Mouse (Mus musculus) hindbrain, embryonic 13.5 days (tissue): ENCODE data around the gene Hist1h1a. TPM values are rescaled to one million over a fixed set of nuclear protein-coding genes. Genes with fewer than 3 reads are reported as not detected.
A peak's percentile ranks its signal among the peaks of the same experiment; 100 is the strongest.
"Not testable (repeated sequence)": the region's sequence is repeated elsewhere in the genome, so short reads cannot be mapped to it uniquely, and the experiment has no call there.

Experiments used
- ATAC-seq: fragments of 200-750 bp; cut with Nextera tagmentation; 2 replicates; pipeline ENCODE4 v1.8.0; 2017; ENCODE audit warnings: moderate TSS enrichment; ENCODE audit not compliant: low FRiP score
- H3K27ac ChIP-seq: fragments of 300-500 bp; sonication (generic); 2 replicates; pipeline ENCODE4 v1.5.1; 2015; ENCODE audit warnings: inconsistent platforms, mild to moderate bottlenecking, moderate library complexity
- H3K27me3 ChIP-seq: fragments of 300-500 bp; sonication (generic); 2 replicates; pipeline ENCODE4 v1.6.1; 2015; ENCODE audit warnings: mild to moderate bottlenecking, inconsistent platforms
- H3K36me3 ChIP-seq: fragments of 300-500 bp; sonication (generic); 2 replicates; pipeline ENCODE4 v1.6.1; 2015; ENCODE audit warnings: mild to moderate bottlenecking, inconsistent platforms
- H3K4me1 ChIP-seq: fragments of 300-500 bp; sonication (generic); replicated peaks from 2 replicates; pipeline ENCODE4 v1.6.1; 2015; ENCODE audit warnings: inconsistent platforms
- H3K4me2 ChIP-seq: fragments of 300-500 bp; sonication (generic); 2 replicates; pipeline ENCODE4 v1.6.1; 2015; ENCODE audit warnings: inconsistent platforms, mild to moderate bottlenecking, moderate library complexity
- H3K4me3 ChIP-seq: fragments of 300-500 bp; sonication (generic); 2 replicates; pipeline ENCODE4 v1.5.1; 2015; ENCODE audit warnings: mild to moderate bottlenecking, inconsistent platforms
- H3K9ac ChIP-seq: fragments of 300-500 bp; sonication (generic); 2 replicates; pipeline ENCODE4 v1.6.1; 2015; ENCODE audit warnings: mild to moderate bottlenecking, inconsistent platforms
- H3K9me3 ChIP-seq: fragments of 300-500 bp; sonication (generic); 2 replicates; pipeline ENCODE4 v1.6.1; 2016; ENCODE audit warnings: inconsistent platforms
- WGBS: fragments of 180-500 bp; shearing (Covaris S2); methylation state at CpG from one replicate; pipeline ENCODE4 v1.1.7; 2015; 5-methylcytosine and 5-hydroxymethylcytosine counted together
- polyA plus RNA-seq: library from polyadenylated mRNA; unstranded; fragments of >200 nt; fragmentation: Nextera tagmentation; extraction: Ambion mirVana; gene quantifications from 2 replicates; pipeline ENCODE4 v1.2.1, GENCODE M21; 2015

Gene Hist1h1a
- polyA plus RNA-seq, 1 experiment from 2014 or later, result 1.2 TPM

DNA sequence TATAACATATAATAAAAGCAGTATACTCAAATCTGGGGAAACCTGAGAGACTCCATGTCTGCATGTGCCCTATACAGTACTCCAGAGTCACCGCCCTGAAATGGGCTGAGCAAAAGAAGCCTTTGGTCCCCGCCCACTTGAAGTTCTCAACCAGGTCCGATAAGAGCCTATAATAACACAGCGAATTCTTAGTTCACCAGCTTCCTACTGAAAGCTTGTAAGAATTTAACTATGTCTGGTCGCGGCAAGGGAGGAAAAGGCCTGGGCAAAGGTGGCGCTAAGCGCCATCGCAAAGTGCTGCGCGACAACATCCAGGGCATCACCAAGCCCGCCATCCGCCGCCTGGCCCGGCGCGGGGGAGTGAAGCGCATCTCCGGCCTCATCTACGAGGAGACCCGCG, 6.7 kb upstream of the Hist1h1a start, which contains the start of gene Hist1h4b:
Gene Hist1h4b, plus strand, starts transcription at position 224 of the 400 bp plus-strand sequence.
- H3K27ac ChIP-seq, result peak within 1 kb of the TSS; percentile 87
- H3K9ac ChIP-seq, result peak within 1 kb of the TSS; percentile 69
- no peaks in the 10 kb centered on the region for H3K9me3 ChIP-seq
- WGBS, result 0% methylated on average over 19 of the region's 22 CpGs
- H3K4me1 ChIP-seq, result peaks cover 22% of the 10 kb centered on the region
- peak within 1 kb of the TSS; percentile 39 for H3K4me3 ChIP-seq
- H3K36me3 ChIP-seq, result no peaks in the 10 kb centered on the region
- H3K27me3 ChIP-seq, result no peaks in the 10 kb centered on the region
- H3K4me2 ChIP-seq, result peak within 1 kb of the TSS; percentile 66
- peak; percentile 74 for ATAC-seq

DNA sequence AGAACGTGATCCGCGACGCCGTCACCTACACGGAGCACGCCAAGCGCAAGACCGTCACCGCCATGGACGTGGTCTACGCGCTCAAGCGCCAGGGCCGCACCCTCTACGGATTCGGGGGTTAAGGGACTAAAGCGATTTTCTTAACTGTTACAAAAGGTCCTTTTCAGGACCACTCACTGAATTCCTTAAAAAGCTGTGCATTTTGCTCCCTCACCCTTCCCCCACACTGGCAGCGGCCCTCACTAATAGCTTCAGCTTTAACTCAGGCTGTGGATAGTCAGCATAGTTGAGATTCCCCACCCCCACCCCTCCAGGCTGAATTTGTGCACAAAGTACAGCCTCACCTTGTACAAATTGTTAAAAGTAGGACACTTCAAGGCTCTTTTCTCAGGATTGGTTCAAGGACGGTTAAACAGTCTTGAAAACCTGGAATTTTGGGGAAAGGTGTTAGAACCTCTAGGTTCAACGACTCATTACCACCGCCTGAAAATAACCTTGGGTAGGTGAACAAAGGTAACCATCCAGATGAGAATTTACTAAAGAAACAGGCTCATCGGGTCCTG, 6.2 kb upstream of the Hist1h1a start:
- H3K9me3 ChIP-seq, result no peaks in the 10 kb centered on the region
- peaks cover 23% of the 10 kb centered on the region for H3K4me1 ChIP-seq
- under 1% methylated on average over 21 of the region's 23 CpGs for WGBS
- peak overlapping the region; percentile 66 for H3K4me2 ChIP-seq
- H3K9ac ChIP-seq, result peak overlapping the region; percentile 69
- H3K27me3 ChIP-seq, result no peaks in the 10 kb centered on the region
- H3K4me3 ChIP-seq, result peak overlapping the region; percentile 39
- no peaks in the 10 kb centered on the region for H3K36me3 ChIP-seq
- ATAC-seq, result peak; percentile 25
- peak overlapping the region; percentile 87 for H3K27ac ChIP-seq

DNA sequence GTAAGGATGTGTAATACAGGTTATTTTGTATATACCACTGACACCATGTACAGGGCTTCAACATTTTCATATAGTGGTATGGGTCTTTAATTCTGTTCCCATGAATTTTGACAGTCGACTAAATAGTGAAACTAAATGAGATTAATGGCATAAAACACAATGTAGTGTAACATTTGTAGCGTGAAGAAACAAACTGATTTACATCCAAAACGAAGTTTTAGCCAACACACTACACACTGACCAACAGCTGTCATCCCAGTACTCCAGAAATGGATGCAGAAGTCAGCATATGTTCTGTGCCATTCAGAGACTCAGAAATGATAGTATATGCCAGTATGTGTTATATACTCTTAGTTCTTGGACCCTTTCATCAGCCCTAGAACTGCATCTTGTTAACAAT, 5.5 kb upstream of the Hist1h1a start:
- Histone ChIP-seq H3K9me3 (no peaks in the 10 kb centered on the region), H3K4me3 (no peak overlapping the region), H3K27me3 (no peaks in the 10 kb centered on the region), H3K4me1 (peaks cover 20% of the 10 kb centered on the region), H3K36me3 (no peaks in the 10 kb centered on the region), H3K27ac (no peak overlapping the region), H3K9ac (no peak overlapping the region), H3K4me2 (no peak overlapping the region)
- ATAC-seq, result no peak
- 46% methylated on average over 3 of the region's 3 CpGs for WGBS

DNA sequence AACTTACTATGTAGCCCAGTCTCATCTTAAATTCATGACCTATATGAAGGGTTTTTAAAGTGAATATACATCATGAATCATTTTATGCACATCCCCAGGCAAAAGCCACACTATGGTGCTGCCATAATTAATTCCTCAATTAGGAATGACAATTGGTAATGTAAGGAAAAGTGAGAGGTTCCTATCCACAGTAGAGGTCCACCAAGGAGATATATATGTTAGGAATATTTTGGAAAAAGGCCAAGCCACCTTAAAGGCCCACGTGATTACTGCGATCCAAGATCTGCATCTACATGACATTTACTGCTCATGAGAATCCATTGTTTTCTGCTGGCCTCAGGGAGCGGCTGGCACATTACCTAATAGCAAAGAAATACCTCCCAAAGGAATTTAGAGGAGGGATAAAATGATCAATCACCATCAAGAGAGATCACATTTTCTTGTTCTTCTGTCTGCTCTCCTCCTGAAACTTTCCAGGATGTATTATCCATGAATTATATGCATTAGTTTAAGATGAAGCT, 4.2 kb upstream of the Hist1h1a start:
- 60% methylated on average over 3 of the region's 3 CpGs for WGBS

GRCm38 (mm10) chr13:23759916-23760239, 3.6 kb upstream of the Hist1h1a start:
- Histone ChIP-seq H3K36me3 (no peaks in the 10 kb centered on the region), H3K27ac (no peak overlapping the region; the same call in 1 of the 2 replicates), H3K27me3 (no peaks in the 10 kb centered on the region), H3K9me3 (no peaks in the 10 kb centered on the region), H3K4me2 (peak overlapping the region; percentile 94), H3K9ac (no peak overlapping the region), H3K4me1 (peaks cover 33% of the 10 kb centered on the region), H3K4me3 (peak overlapping the region; percentile 53; the same call in 1 of the 2 replicates)
- ATAC-seq, result no peak
- 67% methylated on average over 1 of the region's 1 CpGs for WGBS

More for the DNA sequence above, 4.2 kb upstream of the Hist1h1a start:
- H3K4me3 ChIP-seq, result no peak overlapping the region
- H3K4me1 ChIP-seq, result peaks cover 31% of the 10 kb centered on the region
- H3K36me3 ChIP-seq, result no peaks in the 10 kb centered on the region
- H3K4me2 ChIP-seq, result no peak overlapping the region
- no peak for ATAC-seq
- no peak overlapping the region for H3K9ac ChIP-seq
- no peaks in the 10 kb centered on the region for H3K9me3 ChIP-seq
- H3K27ac ChIP-seq, result no peak overlapping the region
- no peaks in the 10 kb centered on the region for H3K27me3 ChIP-seq

DNA sequence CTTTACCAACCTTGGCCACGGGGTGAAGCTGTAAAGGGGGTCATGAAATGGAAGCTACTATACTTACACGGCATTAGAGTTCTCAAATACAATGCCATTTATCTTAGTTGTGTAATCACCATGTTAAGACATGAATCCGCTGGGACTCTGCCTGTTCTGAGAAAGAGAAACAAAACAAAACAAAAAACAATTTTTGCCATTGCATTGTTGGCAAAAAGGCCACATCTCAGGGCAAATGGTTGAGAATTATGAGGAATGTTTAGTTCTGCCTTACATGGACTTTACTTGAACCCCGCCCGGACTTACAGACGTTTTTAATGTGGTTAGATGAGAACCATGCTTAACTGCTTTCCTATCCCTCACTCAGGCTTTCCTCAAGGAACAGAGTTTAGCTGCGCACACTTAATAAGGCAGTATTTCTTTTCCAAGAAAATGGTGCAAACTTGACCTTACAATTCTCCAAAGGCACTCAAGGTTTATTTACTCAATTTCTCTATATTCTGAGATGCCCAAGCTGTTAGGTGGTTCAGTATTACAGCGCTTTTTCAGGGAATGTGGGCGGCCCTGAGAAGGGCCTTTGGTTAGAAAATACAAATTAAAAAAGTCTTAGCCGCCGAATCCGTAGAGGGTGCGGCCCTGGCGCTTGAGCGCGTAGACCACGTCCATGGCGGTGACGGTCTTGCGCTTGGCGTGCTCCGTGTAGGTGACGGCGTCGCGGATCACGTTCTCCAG, 3.1 kb upstream of the Hist1h1a start:
- peaks cover 33% of the 10 kb centered on the region for H3K4me1 ChIP-seq
- H3K9ac ChIP-seq, result peak overlapping the region; percentile 71
- peak; percentile 33; the same call in 1 of the 2 replicates for ATAC-seq
- peak overlapping the region; percentile 89 for H3K27ac ChIP-seq
- no peaks in the 10 kb centered on the region for H3K9me3 ChIP-seq
- no peaks in the 10 kb centered on the region for H3K36me3 ChIP-seq
- H3K4me2 ChIP-seq, result peak overlapping the region; percentile 94
- WGBS, result 2% methylated on average over 22 of the region's 27 CpGs
- peak overlapping the region; percentile 53 for H3K4me3 ChIP-seq
- H3K27me3 ChIP-seq, result no peaks in the 10 kb centered on the region

GRCm38 (mm10) chr13:23760972-23761864, 2.2 kb upstream of the Hist1h1a start, which contains the start of gene Hist1h4a:
Gene Hist1h4a, minus strand, starts transcription at chr13:23761230.
- ATAC-seq, result peak; percentile 84
- WGBS, result 0% methylated on average over 69 of the region's 72 CpGs

GRCm38 (mm10) chr13:23761871-23762821, 1.3 kb upstream of the Hist1h1a start, which contains the start of gene Hist1h3a:
Gene Hist1h3a, minus strand, starts transcription at chr13:23762386.
- H3K4me2 ChIP-seq, result peak within 1 kb of the TSS; percentile 94
- H3K9ac ChIP-seq, result peak within 1 kb of the TSS; percentile 62
- not testable (repeated sequence) for H3K9me3 ChIP-seq, H3K36me3 ChIP-seq, H3K27me3 ChIP-seq
- peak within 1 kb of the TSS; percentile 53 for H3K4me3 ChIP-seq
- H3K27ac ChIP-seq, result peak within 1 kb of the TSS; percentile 89
- under 1% methylated on average over 27 of the region's 52 CpGs for WGBS
- peaks cover 33% of the 10 kb centered on the region for H3K4me1 ChIP-seq
- peak; percentile 76 for ATAC-seq

More at GRCm38 (mm10) chr13:23760972-23761864, 2.2 kb upstream of the Hist1h1a start, which contains the start of gene Hist1h4a:
- peak within 1 kb of the TSS; percentile 53 for H3K4me3 ChIP-seq
- no peaks in the 10 kb centered on the region for H3K36me3 ChIP-seq
- peak within 1 kb of the TSS; percentile 94 for H3K4me2 ChIP-seq
- H3K9ac ChIP-seq, result peak within 1 kb of the TSS; percentile 71
- peaks cover 33% of the 10 kb centered on the region for H3K4me1 ChIP-seq
- H3K27ac ChIP-seq, result peak within 1 kb of the TSS; percentile 89
- H3K9me3 ChIP-seq, result no peaks in the 10 kb centered on the region
- H3K27me3 ChIP-seq, result no peaks in the 10 kb centered on the region

GRCm38 (mm10) chr13:23763242-23763585, 252 bp upstream of the Hist1h1a start:
- Histone ChIP-seq H3K27ac (peak overlapping the region; percentile 89), H3K4me1 (peaks cover 28% of the 10 kb centered on the region), H3K9me3 (no peaks in the 10 kb centered on the region), H3K4me3 (peak overlapping the region; percentile 53), H3K36me3 (no peaks in the 10 kb centered on the region), H3K9ac (no peak overlapping the region; the same call in 1 of the 2 replicates), H3K27me3 (no peaks in the 10 kb centered on the region), H3K4me2 (peak overlapping the region; percentile 94)
- 0% methylated on average over 10 of the region's 10 CpGs for WGBS
- ATAC-seq, result no peak

GRCm38 (mm10) chr13:23764324-23765171, 1.1 kb downstream of the Hist1h1a start:
- Histone ChIP-seq H3K4me3 (peak overlapping the region; percentile 53), H3K27me3 (no peaks in the 10 kb centered on the region), H3K4me2 (peak overlapping the region; percentile 94), H3K9me3 (no peaks in the 10 kb centered on the region), H3K27ac (peak overlapping the region; percentile 89; the same call in 1 of the 2 replicates), H3K4me1 (peaks cover 28% of the 10 kb centered on the region), H3K36me3 (no peaks in the 10 kb centered on the region), H3K9ac (peak overlapping the region; percentile 79)
- no peak for ATAC-seq
- WGBS, result 36% methylated on average over 12 of the region's 12 CpGs
